Mouse (Mus musculus): Measurements from ENCODE around the gene Ank3.

DNA sequence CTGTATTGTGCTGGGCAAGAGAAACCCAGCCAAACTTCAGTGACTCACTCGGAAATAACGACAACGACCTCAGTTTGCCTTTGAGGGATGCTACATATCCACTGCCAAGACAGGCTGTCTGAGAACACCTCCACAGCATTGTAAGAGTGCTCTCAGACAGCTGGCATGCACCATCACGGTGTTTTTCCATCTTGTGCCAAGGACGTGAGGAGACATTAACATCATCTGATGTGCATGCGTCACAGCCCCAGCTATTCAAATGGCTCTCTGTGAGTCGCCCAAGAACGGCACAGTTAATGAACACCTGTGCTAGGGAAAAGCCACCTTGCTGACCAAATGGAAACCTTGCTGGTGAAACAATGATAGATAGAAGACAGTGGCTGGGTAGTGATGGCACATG, 633.4 kb downstream of the Ank3 start:
- TF ChIP-seq POLR2A (IDR thresholded peaks at IDR 0.05; ENCODE audit: low read depth, low read length) (no peak), CTCF (IDR thresholded peaks at IDR 0.05; ENCODE audit: extremely low read depth, insufficient read depth, insufficient read length, insufficient replicate concordance) (no peak)

Data from spleen, adult 2 months (tissue).